Mouse (Mus musculus) neural tube, embryonic 11.5 days (tissue): Measurements from ENCODE around the gene Ergic1. TPM values are rescaled to one million over a fixed set of nuclear protein-coding genes. Genes with fewer than 3 reads are reported as not detected.

Source experiments
- ATAC-seq: fragments of 200-750 bp; cut with Nextera tagmentation; 2 replicates; pipeline ENCODE4 v1.8.0; 2017; ENCODE audit warnings: moderate number of reproducible peaks, mild to moderate bottlenecking, moderate TSS enrichment, moderate library complexity; ENCODE audit not compliant: insufficient read depth, low FRiP score, low TSS enrichment
- DNase-seq: peaks from one replicate; pipeline ENCODE4 v3.0.0-alpha.2; 2015; ENCODE audit warnings: low spot score
- H3K27ac ChIP-seq: fragments of 300-500 bp; sonication (generic); 2 replicates; pipeline ENCODE4 v1.5.1; 2014; ENCODE audit warnings: low read depth, mild to moderate bottlenecking, low read length
- H3K27me3 ChIP-seq: fragments of 300-500 bp; sonication (generic); 2 replicates; pipeline ENCODE4 v1.6.1; 2014; ENCODE audit warnings: mild to moderate bottlenecking, low read length, mixed read lengths; ENCODE audit not compliant: control insufficient read depth, insufficient read depth
- H3K36me3 ChIP-seq: fragments of 300-500 bp; sonication (generic); 2 replicates; pipeline ENCODE4 v1.6.1; 2014; ENCODE audit warnings: mild to moderate bottlenecking, low read length, moderate library complexity, mixed read lengths; ENCODE audit not compliant: control insufficient read depth, insufficient read depth
- H3K4me1 ChIP-seq: fragments of 300-500 bp; sonication (generic); 2 replicates; pipeline ENCODE4 v1.6.1; 2014; ENCODE audit warnings: low read length, mixed read lengths; ENCODE audit not compliant: control insufficient read depth, insufficient read depth
- H3K4me2 ChIP-seq: fragments of 300-500 bp; sonication (generic); 2 replicates; pipeline ENCODE4 v1.6.1; 2014; ENCODE audit warnings: low read depth, mild to moderate bottlenecking, moderate library complexity
- H3K4me3 ChIP-seq: fragments of 300-500 bp; sonication (generic); 2 replicates; pipeline ENCODE4 v1.5.1; 2014; ENCODE audit warnings: low read depth, low read length
- H3K9ac ChIP-seq: fragments of 300-500 bp; sonication (generic); 2 replicates; pipeline ENCODE4 v1.6.1; 2014; ENCODE audit warnings: mild to moderate bottlenecking, low read length
- H3K9me3 ChIP-seq: fragments of 300-500 bp; sonication (generic); 2 replicates; pipeline ENCODE4 v1.6.1; 2016; ENCODE audit warnings: low read length; ENCODE audit not compliant: control insufficient read depth
- WGBS: fragments of 180-500 bp; shearing (Covaris S2); extraction: QIAGEN DNeasy Blood & Tissue Kit; methylation state at CpG from one replicate; pipeline ENCODE4 v1.1.7; 2014; 5-methylcytosine and 5-hydroxymethylcytosine counted together
- polyA plus RNA-seq: library from polyadenylated mRNA; unstranded; fragments of >200 nt; fragmentation: Nextera tagmentation; extraction: Ambion mirVana; gene quantifications from 2 replicates; pipeline ENCODE4 v1.2.1, GENCODE M21; 2014

Ergic1 gene
- polyA plus RNA-seq, 1 experiment from 2014 or later: 126 TPM

- Histone ChIP-seq H3K4me3 (no peak overlapping the region), H3K4me2 (no peak overlapping the region), H3K27me3 (no peaks in the 10 kb centered on the region), H3K9ac (no peak overlapping the region), H3K9me3 (no peaks in the 10 kb centered on the region), H3K27ac (no peak overlapping the region), H3K36me3 (no peaks in the 10 kb centered on the region), H3K4me1 (no peaks in the 10 kb centered on the region)
- WGBS: 80% methylated on average over 5 of the region's 5 CpGs
- no peak for DNase-seq
- no peak for ATAC-seq
These were observed 128.9 kb downstream of the Ergic1 start for GRCm38 (mm10) chr17:26690236-26690635.

DNA sequence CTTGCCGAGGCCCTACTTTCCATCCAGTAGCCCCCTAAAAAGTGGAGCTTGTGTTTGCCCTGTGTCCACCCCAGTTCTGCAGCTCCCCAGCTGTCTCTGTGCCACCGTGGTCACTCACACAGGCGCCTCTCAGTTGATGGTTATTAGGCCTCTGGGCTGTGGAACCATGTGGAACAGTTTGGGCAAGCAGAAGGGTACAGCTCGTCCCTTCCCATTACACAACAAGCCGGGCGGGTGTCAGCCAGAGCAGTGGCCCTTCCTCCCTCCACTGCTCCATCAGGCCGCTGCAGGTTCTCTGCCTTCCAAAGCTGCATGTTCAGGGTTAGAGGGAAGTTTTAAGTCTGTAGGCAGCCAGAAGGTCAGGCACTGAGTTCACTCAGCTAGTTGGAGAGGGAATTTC lies 129.8 kb downstream of the Ergic1 start:
- no peak overlapping the region for H3K27ac ChIP-seq
- H3K27me3 ChIP-seq: no peaks in the 10 kb centered on the region
- no peak overlapping the region for H3K4me2 ChIP-seq
- no peaks in the 10 kb centered on the region for H3K4me1 ChIP-seq
- no peak for DNase-seq
- 90% methylated on average over 7 of the region's 7 CpGs for WGBS
- no peak overlapping the region for H3K4me3 ChIP-seq
- no peaks in the 10 kb centered on the region for H3K36me3 ChIP-seq
- no peak for ATAC-seq
- no peak overlapping the region for H3K9ac ChIP-seq
- H3K9me3 ChIP-seq: no peaks in the 10 kb centered on the region

DNA sequence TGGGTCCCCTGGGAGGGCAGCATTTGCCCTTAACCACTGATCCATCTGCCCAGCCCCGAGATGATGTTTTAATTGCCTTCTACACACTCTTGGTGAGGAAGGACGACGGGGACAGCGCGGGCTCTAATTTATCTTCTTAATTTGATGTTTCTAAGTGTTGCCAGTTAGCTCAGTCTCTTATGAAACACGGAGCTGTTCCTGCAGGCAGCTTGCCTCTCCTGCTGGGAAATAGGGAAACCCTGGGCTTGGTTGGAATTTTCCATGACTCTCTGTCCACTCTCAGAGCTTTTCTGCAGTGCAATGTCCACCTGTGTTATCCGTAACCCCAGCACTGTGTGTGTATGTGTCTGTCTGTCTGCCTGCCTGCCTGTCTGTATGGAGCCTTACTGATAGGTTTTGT lies 132.1 kb downstream of the Ergic1 start:
- ATAC-seq (no peak), DNase-seq (no peak)
- no peaks in the 10 kb centered on the region for H3K27me3 ChIP-seq
- H3K4me1 ChIP-seq: no peaks in the 10 kb centered on the region
- no peak overlapping the region for H3K4me3 ChIP-seq
- H3K36me3 ChIP-seq: no peaks in the 10 kb centered on the region
- H3K9me3 ChIP-seq: no peaks in the 10 kb centered on the region
- no peak overlapping the region for H3K4me2 ChIP-seq
- no peak overlapping the region for H3K27ac ChIP-seq
- no peak overlapping the region for H3K9ac ChIP-seq
- WGBS: 79% methylated on average over 7 of the region's 7 CpGs

DNA sequence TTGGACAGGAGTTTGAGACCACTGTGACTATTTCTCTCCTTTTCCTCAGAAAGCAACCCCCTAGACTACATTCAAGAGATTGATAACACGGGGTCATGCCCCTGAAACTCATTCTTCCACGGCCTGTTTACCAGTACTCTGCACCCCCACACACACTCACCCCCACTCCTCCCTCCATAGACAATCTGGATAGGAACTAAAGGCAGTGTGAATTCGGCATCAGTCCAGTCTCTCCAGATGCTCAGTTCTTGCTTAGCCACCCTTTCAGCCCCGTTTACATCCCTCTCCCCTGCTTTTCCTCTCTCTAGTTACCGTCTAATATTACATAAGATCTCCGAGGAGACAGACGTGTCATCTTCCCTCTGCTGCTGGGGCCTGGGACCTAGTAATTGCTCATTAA lies 132.9 kb downstream of the Ergic1 start:
- H3K9ac ChIP-seq: no peak overlapping the region
- H3K4me1 ChIP-seq: no peaks in the 10 kb centered on the region
- no peak overlapping the region for H3K27ac ChIP-seq
- WGBS: 77% methylated on average over 7 of the region's 7 CpGs
- H3K4me3 ChIP-seq: no peak overlapping the region
- H3K36me3 ChIP-seq: no peaks in the 10 kb centered on the region
- ATAC-seq: no peak
- H3K27me3 ChIP-seq: no peaks in the 10 kb centered on the region
- no peak overlapping the region for H3K4me2 ChIP-seq
- DNase-seq: no peak
- H3K9me3 ChIP-seq: no peaks in the 10 kb centered on the region

GRCm38 (mm10) chr17:26695193-26695592 lies 133.9 kb downstream of the Ergic1 start:
- H3K4me2 ChIP-seq: no peak overlapping the region
- 97% methylated on average over 3 of the region's 3 CpGs for WGBS
- H3K27me3 ChIP-seq: no peaks in the 10 kb centered on the region
- H3K4me1 ChIP-seq: no peaks in the 10 kb centered on the region
- DNase-seq (no peak), ATAC-seq (no peak)
- H3K9me3 ChIP-seq: no peaks in the 10 kb centered on the region
- H3K9ac ChIP-seq: no peak overlapping the region
- H3K36me3 ChIP-seq: no peaks in the 10 kb centered on the region
- H3K4me3 ChIP-seq: no peak overlapping the region
- no peak overlapping the region for H3K27ac ChIP-seq

GRCm38 (mm10) chr17:26698846-26699245 lies 137.6 kb downstream of the Ergic1 start:
- Histone ChIP-seq H3K4me2 (no peak overlapping the region), H3K4me3 (no peak overlapping the region), H3K36me3 (no peaks in the 10 kb centered on the region), H3K4me1 (no peaks in the 10 kb centered on the region), H3K27me3 (no peaks in the 10 kb centered on the region), H3K9me3 (no peaks in the 10 kb centered on the region), H3K9ac (no peak overlapping the region), H3K27ac (no peak overlapping the region)
- ATAC-seq (no peak), DNase-seq (no peak)
- 87% methylated on average over 5 of the region's 5 CpGs for WGBS

DNA sequence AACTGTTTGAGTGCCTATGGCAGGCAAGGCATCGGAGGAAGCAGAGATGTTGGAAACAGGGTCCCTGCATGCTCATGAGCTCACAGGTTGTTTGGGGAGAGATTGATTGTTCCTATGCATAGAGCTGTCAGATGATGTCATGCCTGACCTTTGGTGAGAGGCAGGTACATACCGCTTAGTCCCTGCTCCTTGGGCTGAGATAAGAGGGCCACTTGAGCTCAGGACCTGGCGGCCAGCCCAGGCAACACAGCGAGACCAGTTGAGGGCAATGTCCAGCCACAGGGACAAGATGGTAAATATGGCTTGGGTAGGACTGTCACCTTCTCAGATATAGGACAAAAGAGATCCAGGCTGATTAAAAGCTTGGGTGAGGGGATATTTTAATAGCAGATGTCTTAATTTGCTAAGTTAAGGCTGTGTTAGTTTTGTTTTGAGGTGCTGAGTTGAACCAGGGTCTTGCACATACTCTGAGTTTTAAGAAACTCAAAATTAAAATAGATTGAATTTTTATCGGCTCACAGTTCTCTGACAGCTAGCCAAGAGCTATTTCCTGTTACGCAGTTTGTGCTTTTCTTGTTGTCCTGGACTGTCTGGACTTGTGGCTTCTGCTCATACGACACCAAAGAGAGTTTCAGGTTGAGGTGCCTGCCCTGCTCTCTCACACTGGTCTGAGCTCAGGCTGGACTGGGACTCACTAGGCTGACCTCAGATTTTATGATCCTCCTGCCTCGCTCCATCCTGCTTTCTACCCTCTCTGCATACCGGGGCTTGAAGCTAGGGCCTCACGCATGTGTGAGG lies 138.7 kb downstream of the Ergic1 start:
- Histone ChIP-seq H3K36me3 (no peaks in the 10 kb centered on the region), H3K4me2 (no peak overlapping the region), H3K27ac (no peak overlapping the region), H3K27me3 (no peaks in the 10 kb centered on the region), H3K9ac (no peak overlapping the region), H3K4me3 (no peak overlapping the region), H3K9me3 (no peaks in the 10 kb centered on the region), H3K4me1 (no peaks in the 10 kb centered on the region)
- DNase-seq: no peak
- WGBS: 92% methylated on average over 10 of the region's 10 CpGs
- ATAC-seq: no peak

- no peaks in the 10 kb centered on the region for H3K9me3 ChIP-seq
- no peaks in the 10 kb centered on the region for H3K36me3 ChIP-seq
- H3K9ac ChIP-seq: no peak overlapping the region
- 83% methylated on average over 13 of the region's 13 CpGs for WGBS
- H3K4me1 ChIP-seq: no peaks in the 10 kb centered on the region
- no peak overlapping the region for H3K4me3 ChIP-seq
- DNase-seq: no peak
- H3K27ac ChIP-seq: no peak overlapping the region
- no peak overlapping the region for H3K4me2 ChIP-seq
- no peak for ATAC-seq
- no peaks in the 10 kb centered on the region for H3K27me3 ChIP-seq
These were observed 140.3 kb downstream of the Ergic1 start for GRCm38 (mm10) chr17:26701565-26701964.

GRCm38 (mm10) chr17:26702621-26703020 lies 141.3 kb downstream of the Ergic1 start:
- Histone ChIP-seq H3K36me3 (no peaks in the 10 kb centered on the region), H3K9me3 (no peaks in the 10 kb centered on the region), H3K9ac (no peak overlapping the region), H3K27ac (no peak overlapping the region), H3K27me3 (no peaks in the 10 kb centered on the region), H3K4me1 (no peaks in the 10 kb centered on the region), H3K4me2 (no peak overlapping the region), H3K4me3 (no peak overlapping the region)
- ATAC-seq (no peak), DNase-seq (no peak)
- 91% methylated on average over 4 of the region's 4 CpGs for WGBS
